Mouse (Mus musculus) liver, adult (tissue): Measurements from ENCODE around the gene Rtn2.

Experiments
- GATA4 ChIP-seq: IDR thresholded peaks from 2 replicates; pipeline ENCODE4 v1.6.1; 2014; ENCODE audit warnings: mild to moderate bottlenecking, low read length; ENCODE audit not compliant: insufficient replicate concordance

Gene Rtn2

DNA sequence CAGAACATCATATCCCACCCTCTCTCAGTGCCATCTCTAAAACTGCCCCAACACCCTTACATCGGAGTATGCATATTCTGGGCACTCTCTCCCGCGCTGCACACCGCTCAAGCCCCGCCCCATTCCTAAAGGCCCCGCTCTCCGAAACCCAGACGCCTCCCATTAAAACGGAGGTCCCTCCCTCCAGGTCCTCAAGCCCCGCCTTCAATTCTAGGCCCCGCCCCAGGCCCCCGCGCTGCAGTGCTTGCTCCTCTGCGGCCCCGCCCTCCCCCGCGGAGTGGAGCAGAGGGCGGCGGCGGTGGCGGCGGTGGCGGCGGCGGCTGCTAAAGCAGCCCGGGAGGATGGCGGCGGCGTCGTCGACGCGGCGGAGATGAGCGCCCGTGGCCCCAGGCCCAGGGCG is at the start of gene Rtn2:
Gene Rtn2, plus strand, starts transcription at position 240 of the 400 bp plus-strand sequence.
- TF ChIP-seq GATA4 = no peak

DNA sequence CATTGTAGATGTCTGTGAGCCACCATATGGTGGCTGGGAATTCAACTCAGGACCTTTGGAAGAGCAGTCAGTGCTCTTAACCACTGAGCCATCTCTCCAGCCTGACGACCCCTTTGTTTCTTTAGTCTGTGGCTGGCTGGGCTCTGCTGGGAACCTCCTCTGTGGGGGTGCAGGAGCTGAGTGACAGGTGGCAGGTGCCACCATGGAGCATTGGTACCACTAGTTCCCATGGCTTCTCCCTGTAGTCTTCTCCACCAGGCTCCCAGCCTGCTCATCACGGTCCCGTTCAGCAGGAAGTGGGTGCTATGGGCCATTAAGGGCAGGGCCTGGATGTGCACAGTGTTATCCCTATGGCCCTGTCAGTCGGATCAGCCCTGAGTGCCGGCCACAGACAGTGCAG is 47.8 kb upstream of the Rtn2 start:
- TF ChIP-seq GATA4 = no peak

DNA sequence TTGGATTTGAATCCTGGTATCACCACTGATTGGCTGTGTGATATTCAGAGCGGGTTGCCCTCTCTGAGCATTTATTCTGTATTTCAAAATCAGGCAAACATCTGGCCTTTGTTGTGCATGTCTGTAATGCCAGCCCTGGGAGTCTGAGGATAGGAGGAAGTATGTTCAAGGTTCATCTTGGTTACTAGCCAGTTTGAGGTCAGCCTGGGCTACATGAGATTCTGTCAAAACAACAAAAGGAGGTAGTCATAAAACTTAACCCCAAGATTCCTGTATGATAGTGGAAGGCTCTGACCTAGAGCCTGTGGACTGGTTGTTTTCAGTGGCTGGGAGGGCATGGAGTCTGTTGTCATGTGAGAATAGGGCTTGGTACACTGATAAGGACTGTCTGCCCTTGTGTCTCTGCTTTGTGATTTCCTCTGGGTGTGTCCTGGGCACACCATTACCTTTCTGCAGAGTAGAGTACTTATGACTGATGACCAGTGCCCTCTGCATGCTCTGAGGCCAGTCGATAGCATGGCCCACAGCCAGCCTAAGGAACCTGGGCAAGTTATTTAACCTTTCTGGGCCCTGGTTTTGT is 47.2 kb upstream of the Rtn2 start:
- TF ChIP-seq GATA4 = peak; percentile 81

DNA sequence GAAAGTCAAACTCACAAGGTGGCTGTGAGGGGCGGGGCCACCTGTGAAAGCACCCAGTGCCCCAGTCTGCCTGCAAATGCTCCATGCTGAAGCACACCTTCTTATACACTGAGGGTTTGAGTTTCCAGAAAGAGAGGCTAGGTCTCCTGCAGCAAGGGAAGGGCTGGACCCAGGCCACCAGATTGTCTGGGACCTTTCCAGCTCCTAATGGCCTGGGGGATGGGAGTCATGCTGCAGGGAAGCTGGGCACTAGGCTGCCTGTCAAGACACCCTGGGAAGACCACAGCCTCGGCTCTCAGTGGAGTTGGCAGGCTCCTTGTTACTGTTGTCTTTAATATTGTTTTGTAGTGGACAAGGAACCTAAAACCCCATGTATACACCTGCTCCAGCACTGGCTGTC is 46.0 kb upstream of the Rtn2 start:
- no peak for TF ChIP-seq GATA4

DNA sequence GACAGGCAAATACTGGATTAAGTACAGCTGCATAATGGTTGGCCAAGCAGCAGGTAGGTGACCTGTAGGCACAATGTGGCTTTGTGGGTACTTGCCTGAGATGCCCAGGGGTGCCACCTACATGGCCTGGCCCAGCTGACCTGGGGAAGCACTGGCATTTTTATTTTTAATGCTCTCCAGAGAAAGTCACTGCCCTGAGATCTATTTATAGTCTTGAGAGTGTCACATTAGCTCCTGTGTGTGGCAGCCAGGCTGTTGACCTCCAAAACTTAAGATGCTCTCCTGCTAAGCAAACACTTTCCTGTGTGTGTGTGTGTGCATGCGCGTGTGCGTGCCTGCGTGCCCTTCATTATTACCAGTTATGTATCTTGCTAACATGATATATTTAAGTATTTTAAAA is 44.1 kb upstream of the Rtn2 start:
- no peak for TF ChIP-seq GATA4

DNA sequence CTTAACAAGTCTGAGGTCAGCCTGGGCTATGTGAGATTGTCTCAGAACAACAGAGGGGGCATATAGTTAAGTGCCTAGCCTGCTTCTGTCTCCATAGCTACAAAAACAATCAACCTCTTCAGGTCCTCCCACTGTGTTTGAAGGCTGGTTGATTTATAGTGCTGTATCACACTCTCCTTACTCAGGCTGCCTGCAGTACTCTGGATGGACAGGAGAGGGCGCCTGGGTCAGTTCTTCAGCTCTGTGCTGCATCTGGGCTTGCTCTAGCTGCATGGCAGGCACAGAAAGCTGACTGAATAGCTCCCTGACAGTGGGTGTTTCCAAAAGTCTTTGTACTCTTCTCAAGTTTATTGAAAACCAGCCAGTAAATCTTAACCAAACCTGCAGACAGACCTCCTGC is 43.0 kb upstream of the Rtn2 start:
- no peak for TF ChIP-seq GATA4

DNA sequence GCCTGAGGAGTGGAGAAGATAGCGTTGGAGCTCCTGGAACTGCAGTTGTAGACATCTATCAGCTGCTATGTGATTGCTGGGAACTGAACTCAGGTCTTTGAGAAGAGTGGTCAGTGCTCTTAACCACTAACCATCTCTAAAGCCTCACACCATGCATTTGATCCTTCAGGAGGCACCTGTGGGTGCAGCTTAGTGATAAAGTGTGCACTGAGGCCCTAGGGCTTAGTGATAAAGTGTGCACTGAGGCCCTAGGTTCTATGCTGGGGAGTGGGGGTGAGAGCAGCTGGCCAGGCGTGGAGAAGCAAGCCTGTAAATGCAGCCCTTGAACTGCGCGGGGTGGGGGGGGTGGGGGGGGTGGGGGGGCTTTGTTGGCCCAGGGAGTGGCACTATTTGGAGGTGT is 42.4 kb upstream of the Rtn2 start:
- TF ChIP-seq GATA4 = no peak

DNA sequence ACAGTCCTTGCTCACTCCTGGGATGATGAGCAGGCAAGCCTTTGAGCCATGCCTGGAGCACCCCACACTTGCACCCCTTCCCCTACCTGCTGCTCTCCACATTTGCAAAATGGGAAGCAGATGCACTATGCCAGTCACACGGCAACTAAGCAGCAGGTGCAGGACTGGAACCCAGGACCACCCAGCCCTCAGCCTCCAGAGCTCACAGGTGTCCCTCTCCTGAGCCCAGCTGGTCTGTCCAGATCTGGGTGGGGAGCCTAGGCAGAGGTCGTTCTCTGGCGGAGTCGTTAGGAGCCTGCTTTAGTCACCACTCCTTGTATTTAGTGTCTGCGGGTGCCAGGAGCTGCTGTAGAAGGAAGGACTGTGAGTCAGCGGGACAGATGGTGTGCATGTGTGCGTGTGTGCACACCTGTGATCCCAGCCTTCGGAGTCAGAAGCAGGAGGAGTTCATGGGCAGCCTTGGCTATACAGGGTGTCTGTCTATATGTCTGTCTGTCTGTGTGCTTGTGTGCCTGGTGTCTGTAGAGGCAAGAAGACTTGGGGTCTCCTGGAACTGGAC is 41.4 kb upstream of the Rtn2 start:
- TF ChIP-seq GATA4 = no peak

DNA sequence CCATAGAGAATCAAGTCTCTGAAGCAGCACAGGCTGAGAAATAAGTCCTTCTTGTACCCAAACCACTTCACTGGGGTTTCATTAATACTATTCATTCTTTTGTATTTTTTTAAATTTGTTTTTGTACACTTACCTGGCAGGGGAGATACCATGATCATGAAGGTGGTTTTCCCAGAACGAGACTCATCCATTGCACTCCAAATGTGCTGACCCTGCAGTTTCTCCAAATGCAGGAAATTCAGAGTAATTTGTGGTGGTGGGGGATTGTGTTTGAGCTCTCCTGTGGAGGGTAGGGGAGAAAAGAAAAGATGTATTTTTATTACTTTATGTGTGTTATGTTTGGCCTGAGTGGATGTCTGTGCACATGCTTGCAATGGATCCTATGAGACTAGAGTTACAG is 40.4 kb upstream of the Rtn2 start:
- TF ChIP-seq GATA4 = no peak

DNA sequence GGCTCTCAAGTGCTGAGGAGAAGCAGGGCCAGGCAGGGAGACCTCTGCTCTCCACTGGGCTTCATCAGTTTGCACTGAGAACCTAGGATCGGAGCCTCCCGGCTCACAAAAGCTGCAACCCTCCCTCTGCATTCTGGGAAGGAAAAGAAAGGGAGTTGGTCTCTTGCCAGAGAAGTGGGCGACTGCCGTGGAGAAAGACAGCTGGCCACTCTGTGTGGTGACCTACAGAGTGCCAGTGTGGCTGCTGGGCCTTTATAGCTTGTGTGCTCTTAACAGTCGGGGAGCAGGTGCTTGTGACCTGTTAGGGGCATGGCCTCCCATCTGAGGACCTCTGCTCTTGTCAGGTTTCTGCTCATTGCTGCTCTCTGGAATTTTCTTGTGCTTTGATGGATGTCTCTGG is 38.6 kb upstream of the Rtn2 start:
- TF ChIP-seq GATA4 = no peak

DNA sequence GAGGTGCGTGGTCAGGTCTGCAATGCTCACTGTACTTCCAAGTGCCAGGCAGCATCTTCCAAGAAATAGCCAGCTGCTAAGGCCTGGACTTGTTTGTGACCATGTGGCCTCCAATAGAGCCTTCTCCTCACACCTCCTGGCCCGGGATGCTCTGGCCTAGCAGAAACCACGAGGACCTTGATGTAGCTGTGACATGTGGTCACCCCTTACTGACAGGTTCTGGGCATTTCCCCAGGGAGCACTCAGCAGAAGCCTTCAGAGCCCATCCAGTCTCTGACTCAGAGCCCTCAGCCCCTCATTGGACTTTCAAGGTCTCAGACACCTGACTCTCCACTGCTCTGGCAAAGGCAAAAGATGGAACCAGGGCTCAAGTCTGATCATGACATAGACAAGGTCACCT is 37.3 kb upstream of the Rtn2 start:
- no peak for TF ChIP-seq GATA4

DNA sequence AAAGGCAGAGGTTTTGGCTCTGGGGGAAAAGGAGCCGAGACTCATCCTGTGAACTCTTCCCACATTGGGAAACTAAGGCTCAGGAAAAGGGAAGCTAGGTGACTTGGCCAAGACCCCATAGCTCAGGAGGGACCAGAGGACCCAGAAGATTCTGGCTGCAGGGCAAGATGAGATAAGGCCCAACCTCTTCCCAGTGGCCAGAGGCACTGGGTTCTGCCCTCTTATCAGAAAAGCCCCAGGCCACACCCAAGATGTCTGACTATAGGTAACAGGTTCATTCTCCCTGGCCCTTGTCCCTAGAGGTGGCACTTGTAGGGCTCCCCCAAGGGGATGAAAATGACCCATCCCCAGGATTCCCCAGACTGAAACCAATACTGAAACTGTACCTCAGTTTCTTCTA is 35.6 kb upstream of the Rtn2 start:
- no peak for TF ChIP-seq GATA4

DNA sequence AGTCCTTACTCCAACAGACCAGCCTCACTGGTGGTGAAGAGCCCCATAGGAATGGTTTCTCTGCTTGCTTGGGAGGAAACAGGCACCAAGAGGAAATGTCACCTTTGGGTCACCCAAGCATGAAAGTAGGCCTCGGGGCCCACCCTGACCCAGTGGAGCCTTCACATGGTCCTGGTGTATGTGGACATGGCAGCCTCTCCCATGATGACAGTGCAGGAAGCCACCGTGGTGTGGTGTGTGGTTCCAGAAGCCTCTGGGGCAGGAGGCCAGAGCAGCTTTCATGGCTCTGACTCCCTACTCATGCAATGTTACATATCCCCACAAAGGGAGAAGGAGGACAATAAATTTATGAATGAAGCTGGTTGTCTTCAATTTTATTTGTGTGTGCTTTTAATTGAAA is 34.9 kb upstream of the Rtn2 start:
- TF ChIP-seq GATA4 = no peak

DNA sequence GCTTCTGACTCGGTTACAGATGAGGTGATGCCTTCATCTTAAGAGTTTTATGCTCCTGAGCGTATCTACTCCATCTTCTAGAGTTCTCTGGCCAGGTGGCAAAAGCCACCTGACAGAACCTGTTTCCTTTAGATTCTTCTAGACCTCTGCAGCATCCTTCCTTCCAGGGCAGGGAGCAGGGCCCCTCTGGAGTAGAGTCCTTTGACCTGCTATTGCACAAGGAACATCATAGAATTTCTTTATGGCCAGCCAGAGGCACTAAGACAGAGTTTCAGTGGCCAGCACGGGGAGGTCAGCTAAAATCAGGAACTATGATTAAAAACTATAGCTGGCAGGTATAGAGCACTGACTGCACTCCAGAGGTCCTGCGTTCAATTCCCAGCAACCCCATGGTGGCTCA is 30.3 kb upstream of the Rtn2 start:
- no peak for TF ChIP-seq GATA4

DNA sequence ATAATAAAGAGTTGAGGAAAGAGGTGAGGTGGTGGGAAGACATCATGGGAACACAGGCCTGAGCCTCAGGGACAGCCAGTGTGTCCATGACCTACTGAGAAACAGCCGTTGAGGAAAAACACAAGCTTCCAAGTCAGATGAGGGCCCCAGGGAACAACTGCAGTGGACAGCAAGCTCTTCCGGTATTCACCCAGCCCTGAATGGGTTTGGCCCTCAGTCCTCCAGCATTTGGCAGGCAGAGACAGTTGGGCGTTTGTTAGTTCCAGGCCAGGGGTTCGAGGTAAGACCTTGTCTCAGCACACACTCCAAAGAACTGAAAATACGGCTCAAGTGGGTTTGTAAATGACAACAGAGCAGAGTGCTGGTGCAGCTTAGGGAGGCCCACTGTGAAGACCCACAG is 29.0 kb upstream of the Rtn2 start:
- TF ChIP-seq GATA4 = no peak

DNA sequence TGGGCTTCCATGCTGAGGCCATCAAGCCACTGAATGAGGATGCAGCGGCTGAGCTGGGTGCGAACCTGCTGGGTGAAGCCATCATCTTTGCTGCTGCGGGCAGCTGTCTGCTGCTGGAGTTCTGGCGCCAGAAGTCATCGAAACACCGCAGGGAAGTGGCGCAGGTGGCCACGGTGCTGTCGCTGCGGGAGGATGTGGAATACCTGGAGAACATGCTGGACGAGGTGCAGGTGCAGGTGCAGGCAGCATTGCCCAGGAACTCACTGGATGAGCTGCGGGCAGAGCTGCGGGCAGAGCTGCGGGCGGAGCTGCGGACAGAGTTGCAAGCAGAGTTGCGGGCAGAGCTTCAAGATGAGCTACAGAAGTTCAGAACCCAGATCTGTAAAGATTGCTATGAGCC is 27.0 kb upstream of the Rtn2 start:
- TF ChIP-seq GATA4 = no peak

DNA sequence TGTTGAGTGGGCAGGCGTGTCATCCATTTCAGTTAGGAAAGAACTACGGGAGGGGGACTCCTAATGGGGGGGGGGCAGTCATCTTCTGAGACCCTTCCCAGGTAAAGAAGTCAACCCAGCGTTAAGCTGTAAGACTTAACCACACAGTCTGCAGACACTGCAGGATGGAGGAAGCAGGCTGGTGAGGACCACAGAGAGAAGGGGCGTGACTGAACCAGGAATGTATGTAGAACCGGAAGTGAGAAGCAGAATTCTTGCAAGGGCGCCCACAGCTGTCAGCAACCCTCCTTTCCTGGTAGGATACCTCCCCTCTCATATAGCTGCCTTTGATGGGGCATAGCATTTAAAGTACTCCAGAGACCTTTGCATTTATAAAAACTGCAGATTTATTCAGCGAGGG is 25.9 kb upstream of the Rtn2 start:
- TF ChIP-seq GATA4 = no peak

DNA sequence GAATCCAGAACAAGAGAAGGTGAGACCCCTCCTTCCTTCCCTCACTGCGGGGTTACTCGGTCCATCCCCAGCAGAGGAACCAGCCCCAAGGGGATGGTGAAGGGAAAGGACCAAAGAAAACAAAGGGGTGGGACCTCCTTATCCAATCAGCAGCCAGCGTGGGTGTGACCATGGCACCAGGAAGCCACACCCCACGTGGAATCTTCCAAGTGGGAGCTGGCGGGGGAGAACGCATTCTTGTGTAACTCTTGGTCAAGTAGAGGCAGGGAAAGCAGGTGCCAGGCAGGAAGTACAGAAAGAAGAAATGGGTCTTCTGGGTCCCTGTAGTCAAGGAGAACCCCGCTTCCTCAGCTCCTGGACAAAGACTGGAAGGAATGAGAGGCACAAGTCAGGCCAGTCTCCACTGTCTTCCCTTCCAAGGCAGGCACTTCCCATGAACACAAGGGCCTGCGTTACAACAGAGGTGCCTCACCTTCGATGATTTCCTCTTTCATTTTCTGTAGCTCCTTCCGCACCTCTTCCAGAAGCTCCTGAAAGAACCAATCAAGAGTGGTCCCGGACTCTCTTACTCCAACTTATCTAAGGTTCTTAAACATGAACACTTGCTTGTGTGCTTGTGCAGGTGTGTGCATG is 24.9 kb upstream of the Rtn2 start:
- no peak for TF ChIP-seq GATA4

DNA sequence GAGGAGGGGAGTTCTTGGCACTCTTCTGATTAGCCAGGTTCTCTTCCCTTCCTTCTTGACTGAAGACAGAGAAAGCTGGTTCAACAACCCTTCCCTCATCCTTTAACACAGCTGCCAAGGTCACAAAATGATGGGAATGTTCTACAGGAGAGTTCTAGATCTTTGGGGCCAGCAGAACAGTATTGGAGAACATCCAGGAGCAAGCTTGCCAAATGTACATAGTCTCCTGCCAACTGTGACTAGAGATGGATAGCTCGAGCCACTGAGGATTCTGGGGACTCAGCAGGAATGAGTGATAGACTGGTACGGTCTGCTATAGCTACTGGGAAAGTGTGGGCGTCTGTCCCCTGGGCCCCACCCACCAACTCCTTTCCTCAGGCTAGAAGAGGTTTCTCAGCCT is 24.1 kb upstream of the Rtn2 start:
- TF ChIP-seq GATA4 = no peak
